In the genomic region with DNA sequence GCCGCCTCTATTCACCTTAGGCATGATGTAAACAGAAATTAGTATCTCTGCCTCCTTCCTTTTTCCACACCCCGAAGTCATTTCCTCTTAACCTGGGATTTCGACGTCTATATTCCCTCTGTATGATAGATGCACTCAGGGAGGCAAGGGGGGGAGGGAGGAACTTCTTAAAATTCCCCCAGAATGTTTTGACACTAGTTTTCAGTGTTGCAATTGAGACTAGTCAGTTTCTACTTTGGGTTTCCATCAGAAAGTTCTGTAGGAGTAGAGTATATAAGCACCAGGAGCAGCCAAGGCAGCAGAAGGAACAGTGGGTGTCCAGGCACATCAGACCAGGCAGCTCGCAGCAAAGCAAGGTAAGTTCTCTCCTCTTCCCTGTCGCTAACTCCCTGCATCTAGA, we compare ENCODE assay signal across 9 mouse cellular contexts. TPM values are rescaled to one million over a fixed set of nuclear protein-coding genes. Genes with fewer than 3 reads are reported as not detected.
DNase-seq lines count a peak whose midpoint lies in the region; ATAC-seq and TF ChIP-seq lines count a peak whose summit lies in the region.
"Had no signal": no experiment of that assay in that cellular context is flagged by ENCODE, and none has a peak within 500 bp of the region (broad histone marks: within the 10 kb centered on the region; RNA-seq: fewer than 3 reads in every experiment).

A gene (plus strand): TSS at position 301 of the 400 bp plus-strand sequence.

- no peaks in the 10 kb centered on the region for H3K9me3 ChIP-seq in heart, embryonic 12.5 days (replicated peaks)
- H3K9me3 ChIP-seq in ES-E14 (ENCODE audit: control insufficient read depth, insufficient read depth, low read depth, low read length) = no peaks in the 10 kb centered on the region
- no peaks in the 10 kb centered on the region for H3K9me3 ChIP-seq in hindbrain, embryonic 11.5 days (ENCODE audit: control insufficient read depth, low read length)
- no peaks in the 10 kb centered on the region for H3K9me3 ChIP-seq in midbrain, embryonic 10.5 days (replicated peaks)

- H3K9ac ChIP-seq in heart, embryonic 12.5 days = peak within 1 kb of the TSS; percentile 65; the same call in 1 of the 2 replicates
- H3K9ac ChIP-seq in ES-E14 (ENCODE audit: insufficient read depth, low read depth, low read length, poor library complexity, severe bottlenecking) = peak within 1 kb of the TSS; percentile 59; the same call in 1 of the 2 replicates
- H3K9ac ChIP-seq in hindbrain, embryonic 11.5 days (ENCODE audit: low read depth, low read length) = peak within 1 kb of the TSS; percentile 55; the same call in 1 of the 2 replicates

- H3K4me2 ChIP-seq in heart, embryonic 12.5 days = peak within 1 kb of the TSS; percentile 62
- peak within 1 kb of the TSS; percentile 68 for H3K4me2 ChIP-seq in hindbrain, embryonic 11.5 days (replicated peaks; ENCODE audit: low read depth, low read length)

- no peak for ATAC-seq in heart, embryonic 12.5 days (ENCODE audit: insufficient number of reproducible peaks, low FRiP score)
- no peak for ATAC-seq in hindbrain, embryonic 11.5 days (ENCODE audit: low FRiP score)

- H3K27me3 ChIP-seq in heart, embryonic 12.5 days (replicated peaks) = no peaks in the 10 kb centered on the region
- H3K27me3 ChIP-seq in hindbrain, embryonic 11.5 days (ENCODE audit: control insufficient read depth, insufficient read depth, low read length) = no peaks in the 10 kb centered on the region
- H3K27me3 ChIP-seq in midbrain, embryonic 10.5 days (ENCODE audit: low read depth, poor library complexity, severe bottlenecking) = peaks cover 68% of the 10 kb centered on the region

- WGBS in heart, embryonic 12.5 days = 66% methylated on average over 6 of the region's 6 CpGs
- WGBS in hindbrain, embryonic 11.5 days = 80% methylated on average over 6 of the region's 6 CpGs
- WGBS in midbrain, embryonic 10.5 days = 74% methylated on average over 6 of the region's 6 CpGs

- H3K27ac ChIP-seq in heart, embryonic 12.5 days (ENCODE audit: poor library complexity, severe bottlenecking) = no peak within 1 kb of the TSS
- H3K27ac ChIP-seq in ES-E14 (ENCODE audit: insufficient read depth, low read depth, low read length, poor library complexity, severe bottlenecking) = no peak within 1 kb of the TSS
- H3K27ac ChIP-seq in hindbrain, embryonic 11.5 days (ENCODE audit: low read depth, low read length) = no peak within 1 kb of the TSS
- H3K27ac ChIP-seq in midbrain, embryonic 10.5 days (replicated peaks) = peak within 1 kb of the TSS; percentile 74
- H3K27ac ChIP-seq: macrophage had no signal

- no peaks in the 10 kb centered on the region for H3K36me3 ChIP-seq in heart, embryonic 12.5 days
- no peaks in the 10 kb centered on the region for H3K36me3 ChIP-seq in ES-E14 (ENCODE audit: control insufficient read depth, insufficient read depth, low read length, poor library complexity, severe bottlenecking)
- no peaks in the 10 kb centered on the region for H3K36me3 ChIP-seq in hindbrain, embryonic 11.5 days (ENCODE audit: control insufficient read depth, insufficient read depth, low read length)
- no peaks in the 10 kb centered on the region for H3K36me3 ChIP-seq in midbrain, embryonic 10.5 days

- peak within 1 kb of the TSS; percentile 35 for H3K4me3 ChIP-seq in heart, embryonic 12.5 days
- peak within 1 kb of the TSS; percentile 49 to 71 for H3K4me3 ChIP-seq in ES-E14 (ENCODE audit: insufficient read depth in 1 of 2, low read depth in 1 of 2, low read length in 2 of 2, poor library complexity in 1 of 2, severe bottlenecking in 1 of 2)
- H3K4me3 ChIP-seq in hindbrain, embryonic 11.5 days (ENCODE audit: low read depth, low read length) = peak within 1 kb of the TSS; percentile 30
- peak within 1 kb of the TSS; percentile 56 for H3K4me3 ChIP-seq in midbrain, embryonic 10.5 days

- H3K4me1 ChIP-seq in heart, embryonic 12.5 days (replicated peaks) = peaks cover 26% of the 10 kb centered on the region
- no peaks in the 10 kb centered on the region; a peak in 2 of 4 replicates for H3K4me1 ChIP-seq in ES-E14 (ENCODE audit: control insufficient read depth in 2 of 2, insufficient read depth in 2 of 2, low read length in 2 of 2, poor library complexity in 1 of 2)
- H3K4me1 ChIP-seq in hindbrain, embryonic 11.5 days (replicated peaks; ENCODE audit: control insufficient read depth, insufficient read depth, low read length) = no peaks in the 10 kb centered on the region
- 0 out of 2 replicates have a peak, but pooled peaks cover 4% of the 10 kb centered on the region for H3K4me1 ChIP-seq in midbrain, embryonic 10.5 days

- in situ Hi-C loops in ES-E14 (cut with MboI; ENCODE audit: low sequenced_read_pairs in 2 of 2, unreplicated experiment in 2 of 2) = no loop called here

- DNase-seq in heart, adult 9 months (ENCODE audit: low spot score in 2 of 2) = no peak
- no peak for DNase-seq in ES-E14 (ENCODE audit: low read depth, low spot score)
- no peak for DNase-seq in hindbrain, embryonic 11.5 days (ENCODE audit: low spot score)
- no peak for DNase-seq in midbrain, embryonic 10.5 days (ENCODE audit: low spot score)
- DNase-seq in ovary, postnatal 14 days (ENCODE audit: low spot score) = no peak
- DNase-seq in gastrocnemius, postnatal 25 days = no peak
- DNase-seq in kidney, adult 11 months = no peak

TF ChIP-seq in ES-E14, 5 proteins besides CTCF, POLR2A, EP300 and RAD21:
- TF ChIP-seq ZNF384 (IDR thresholded peaks at IDR 0.05; ENCODE audit: low read depth, low read length) = no peak

RNA-seq across cellular contexts. Expression of the gene that starts here (rescaled TPM):
- 0.27 TPM in 1 of 2 replicates, not detected in the other for polyA plus RNA-seq in heart, embryonic 12.5 days (2016; fragmentation: Nextera tagmentation; extraction: Ambion mirVana)
- not detected in 2 replicates for total RNA-seq in ES-E14 (2012; rRNA removed)
- polyA plus RNA-seq in hindbrain, embryonic 11.5 days (2014; fragmentation: Nextera tagmentation; extraction: Ambion mirVana) = not detected in 2 replicates
- not detected in 2 replicates for polyA plus RNA-seq in midbrain, embryonic 10.5 days (2016; fragmentation: Nextera tagmentation; extraction: Ambion mirVana)
- total RNA-seq in gastrocnemius, postnatal 25 days (2021) = not detected
